Mouse (Mus musculus): ENCODE measurements around the gene Slc9a3. TPM values are rescaled to one million over a fixed set of nuclear protein-coding genes. Genes with fewer than 3 reads are reported as not detected.

Gene Slc9a3
- polyA plus RNA-seq (2015; fragmentation: Nextera tagmentation; extraction: Ambion mirVana): 5.0 and 6.2 TPM in 2 replicates

GRCm38 (mm10) chr13:74121141-74121602 lies at the start of gene Slc9a3:
Gene Slc9a3 (plus strand): TSS chr13:74121457.
- H3K4me3 ChIP-seq (replicated peaks): peak within 1 kb of the TSS; percentile 38
- peak; percentile 74 for ATAC-seq
- WGBS: under 1% methylated on average over 35 of the region's 35 CpGs
- H3K9me3 ChIP-seq: no peaks in the 10 kb centered on the region
- peaks cover 6% of the 10 kb centered on the region; the same call in 1 of the 2 replicates for H3K4me1 ChIP-seq (replicated peaks)
- H3K9ac ChIP-seq: peak within 1 kb of the TSS; percentile 45
- H3K27me3 ChIP-seq (replicated peaks): peaks cover 27% of the 10 kb centered on the region
- no peaks in the 10 kb centered on the region for H3K36me3 ChIP-seq
- peak within 1 kb of the TSS; percentile 80 for H3K4me2 ChIP-seq (replicated peaks)
- H3K27ac ChIP-seq: no peak within 1 kb of the TSS

- no peak overlapping the region for H3K4me3 ChIP-seq (replicated peaks)
- WGBS: 65% methylated on average over 3 of the region's 3 CpGs
- no peak overlapping the region for H3K27ac ChIP-seq
- no peaks in the 10 kb centered on the region for H3K36me3 ChIP-seq
- no peaks in the 10 kb centered on the region for H3K9me3 ChIP-seq
- peak; percentile 80 for ATAC-seq
- H3K27me3 ChIP-seq (replicated peaks): no peaks in the 10 kb centered on the region; the same call in 1 of the 2 replicates
- H3K9ac ChIP-seq: no peak overlapping the region
- no peaks in the 10 kb centered on the region for H3K4me1 ChIP-seq (replicated peaks)
- no peak overlapping the region for H3K4me2 ChIP-seq (replicated peaks)
Measured at GRCm38 (mm10) chr13:74071714-74072113, 49.5 kb upstream of the Slc9a3 start.

- no peak overlapping the region for H3K4me3 ChIP-seq (replicated peaks)
- no peaks in the 10 kb centered on the region for H3K36me3 ChIP-seq
- H3K9me3 ChIP-seq: no peaks in the 10 kb centered on the region
- H3K4me1 ChIP-seq (replicated peaks): no peaks in the 10 kb centered on the region
- ATAC-seq: peak; percentile 63; the same call in 1 of the 2 replicates
- H3K4me2 ChIP-seq (replicated peaks): no peak overlapping the region
- 74% methylated on average over 7 of the region's 7 CpGs for WGBS
- no peak overlapping the region for H3K9ac ChIP-seq
- no peaks in the 10 kb centered on the region for H3K27me3 ChIP-seq (replicated peaks)
- H3K27ac ChIP-seq: no peak overlapping the region
Measured at GRCm38 (mm10) chr13:74073369-74073768, 47.9 kb upstream of the Slc9a3 start.

GRCm38 (mm10) chr13:74090265-74090664 lies 31.0 kb upstream of the Slc9a3 start:
- no peak overlapping the region for H3K4me3 ChIP-seq (replicated peaks)
- WGBS: 69% methylated on average over 3 of the region's 3 CpGs

GRCm38 (mm10) chr13:74095936-74096335 lies 25.3 kb upstream of the Slc9a3 start:
- Histone ChIP-seq H3K4me2 (replicated peaks) (no peak overlapping the region), H3K9ac (no peak overlapping the region), H3K4me1 (replicated peaks) (no peaks in the 10 kb centered on the region), H3K27ac (no peak overlapping the region), H3K27me3 (replicated peaks) (no peaks in the 10 kb centered on the region), H3K36me3 (no peaks in the 10 kb centered on the region), H3K4me3 (replicated peaks) (no peak overlapping the region), H3K9me3 (no peaks in the 10 kb centered on the region)
- 61% methylated on average over 2 of the region's 2 CpGs for WGBS
- no peak for ATAC-seq

More at GRCm38 (mm10) chr13:74090265-74090664, 31.0 kb upstream of the Slc9a3 start:
- no peaks in the 10 kb centered on the region for H3K36me3 ChIP-seq
- H3K4me2 ChIP-seq (replicated peaks): no peak overlapping the region
- no peaks in the 10 kb centered on the region for H3K9me3 ChIP-seq
- no peak overlapping the region for H3K9ac ChIP-seq
- no peaks in the 10 kb centered on the region for H3K4me1 ChIP-seq (replicated peaks)
- H3K27ac ChIP-seq: no peak overlapping the region
- H3K27me3 ChIP-seq (replicated peaks): no peaks in the 10 kb centered on the region
- no peak for ATAC-seq

GRCm38 (mm10) chr13:74096715-74097363 lies 24.4 kb upstream of the Slc9a3 start:
- no peak overlapping the region for H3K9ac ChIP-seq
- WGBS: 51% methylated on average over 2 of the region's 2 CpGs
- H3K4me3 ChIP-seq (replicated peaks): no peak overlapping the region
- H3K9me3 ChIP-seq: no peaks in the 10 kb centered on the region
- H3K4me2 ChIP-seq (replicated peaks): no peak overlapping the region
- no peaks in the 10 kb centered on the region for H3K36me3 ChIP-seq
- peak; percentile 73 for ATAC-seq
- H3K4me1 ChIP-seq (replicated peaks): no peaks in the 10 kb centered on the region
- H3K27ac ChIP-seq: no peak overlapping the region
- no peaks in the 10 kb centered on the region for H3K27me3 ChIP-seq (replicated peaks)

GRCm38 (mm10) chr13:74098913-74099312 lies 22.3 kb upstream of the Slc9a3 start:
- peak; percentile 37 for ATAC-seq

GRCm38 (mm10) chr13:74102108-74102830 lies 19.0 kb upstream of the Slc9a3 start:
- no peak overlapping the region for H3K4me3 ChIP-seq (replicated peaks)
- no peaks in the 10 kb centered on the region for H3K36me3 ChIP-seq
- 54% methylated on average over 8 of the region's 8 CpGs for WGBS
- no peaks in the 10 kb centered on the region for H3K27me3 ChIP-seq (replicated peaks)
- H3K9ac ChIP-seq: no peak overlapping the region
- H3K4me2 ChIP-seq (replicated peaks): no peak overlapping the region
- H3K9me3 ChIP-seq: no peaks in the 10 kb centered on the region
- ATAC-seq: peak; percentile 87
- H3K4me1 ChIP-seq (replicated peaks): no peaks in the 10 kb centered on the region; the same call in 1 of the 2 replicates
- H3K27ac ChIP-seq: peak overlapping the region; percentile 76

More at GRCm38 (mm10) chr13:74098913-74099312, 22.3 kb upstream of the Slc9a3 start:
- Histone ChIP-seq H3K36me3 (no peaks in the 10 kb centered on the region), H3K4me3 (replicated peaks) (no peak overlapping the region), H3K4me1 (replicated peaks) (no peaks in the 10 kb centered on the region), H3K9ac (no peak overlapping the region), H3K27me3 (replicated peaks) (no peaks in the 10 kb centered on the region), H3K27ac (no peak overlapping the region), H3K9me3 (no peaks in the 10 kb centered on the region), H3K4me2 (replicated peaks) (no peak overlapping the region; the same call in 1 of the 2 replicates)
- WGBS: 69% methylated on average over 6 of the region's 6 CpGs

GRCm38 (mm10) chr13:74102831-74103582 lies 18.2 kb upstream of the Slc9a3 start:
- ATAC-seq: no peak
- Histone ChIP-seq H3K4me3 (replicated peaks) (no peak overlapping the region), H3K9me3 (no peaks in the 10 kb centered on the region), H3K27me3 (replicated peaks) (no peaks in the 10 kb centered on the region), H3K27ac (peak overlapping the region; percentile 76; the same call in 1 of the 2 replicates), H3K4me2 (replicated peaks) (no peak overlapping the region), H3K36me3 (no peaks in the 10 kb centered on the region), H3K9ac (no peak overlapping the region), H3K4me1 (replicated peaks) (no peaks in the 10 kb centered on the region; the same call in 1 of the 2 replicates)
- WGBS: 81% methylated on average over 4 of the region's 4 CpGs

GRCm38 (mm10) chr13:74104417-74104816 lies 16.8 kb upstream of the Slc9a3 start:
- no peaks in the 10 kb centered on the region; the same call in 1 of the 2 replicates for H3K4me1 ChIP-seq (replicated peaks)
- no peak overlapping the region for H3K4me3 ChIP-seq (replicated peaks)
- no peak overlapping the region for H3K9ac ChIP-seq
- no peaks in the 10 kb centered on the region for H3K9me3 ChIP-seq
- no peaks in the 10 kb centered on the region for H3K27me3 ChIP-seq (replicated peaks)
- no peak overlapping the region for H3K4me2 ChIP-seq (replicated peaks)
- H3K36me3 ChIP-seq: no peaks in the 10 kb centered on the region
- ATAC-seq: peak; percentile 59
- peak overlapping the region; percentile 34 for H3K27ac ChIP-seq
- WGBS: 69% methylated on average over 7 of the region's 7 CpGs

GRCm38 (mm10) chr13:74107410-74107809 lies 13.8 kb upstream of the Slc9a3 start:
- no peak overlapping the region for H3K4me3 ChIP-seq (replicated peaks)
- H3K9me3 ChIP-seq: no peaks in the 10 kb centered on the region
- H3K4me1 ChIP-seq (replicated peaks): no peaks in the 10 kb centered on the region; the same call in 1 of the 2 replicates
- H3K9ac ChIP-seq: no peak overlapping the region
- H3K36me3 ChIP-seq: no peaks in the 10 kb centered on the region
- H3K27me3 ChIP-seq (replicated peaks): no peaks in the 10 kb centered on the region
- ATAC-seq: no peak
- 86% methylated on average over 2 of the region's 2 CpGs for WGBS
- H3K4me2 ChIP-seq (replicated peaks): no peak overlapping the region
- no peak overlapping the region for H3K27ac ChIP-seq

- Histone ChIP-seq H3K9me3 (no peaks in the 10 kb centered on the region), H3K27ac (no peak overlapping the region), H3K9ac (no peak overlapping the region), H3K4me2 (replicated peaks) (no peak overlapping the region), H3K4me1 (replicated peaks) (no peaks in the 10 kb centered on the region; the same call in 1 of the 2 replicates), H3K36me3 (no peaks in the 10 kb centered on the region), H3K4me3 (replicated peaks) (no peak overlapping the region), H3K27me3 (replicated peaks) (no peaks in the 10 kb centered on the region; the same call in 1 of the 2 replicates)
- WGBS: 86% methylated on average over 4 of the region's 4 CpGs
- no peak for ATAC-seq
Measured at GRCm38 (mm10) chr13:74112593-74112992, 8.7 kb upstream of the Slc9a3 start.

Measured in intestine, embryonic 15.5 days (tissue).